Mouse (Mus musculus) embryonic fibroblast, embryonic 13.5 days (primary cell): ENCODE measurements around the gene Cap1.

Source experiments
- CTCF ChIP-seq: IDR thresholded peaks from 2 replicates; pipeline ENCODE4 v1.5.1; 2011; ENCODE audit warnings: mild to moderate bottlenecking, control low read depth, low read length, moderate library complexity, borderline replicate concordance; ENCODE audit not compliant: insufficient read depth
- POLR2A ChIP-seq: IDR thresholded peaks from 2 replicates; pipeline ENCODE4 v1.6.1; 2011; ENCODE audit warnings: low read depth, mild to moderate bottlenecking, control low read depth, low read length, moderate library complexity

- no peak for TF ChIP-seq CTCF
- TF ChIP-seq POLR2A: no peak
Observed at GRCm38 (mm10) chr4:122890881-122891481, 5.1 kb upstream of the Cap1 start.
